Mouse (Mus musculus) gastrocnemius, postnatal 14 days (tissue): ENCODE data around the gene Lrch3. TPM values are rescaled to one million over a fixed set of nuclear protein-coding genes. Genes with fewer than 3 reads are reported as not detected.
"Not testable (repeated sequence)": the region's sequence is repeated elsewhere in the genome, so short reads cannot be mapped to it uniquely, and the experiment has no call there.

Source experiments
- DNase-seq: peaks from one replicate; pipeline ENCODE4 v3.0.0; 2021; ENCODE audit warnings: mixed read lengths
- intact Hi-C: fragments of 180-260 bp; cut with DNase I; formaldehyde crosslinking; loops from one replicate; pipeline ENCODE4 v1.15.1; 2025; ENCODE audit warnings: low total_unique reads
- total RNA-seq, 2 experiments: library from RNA; stranded (reverse); gene quantifications; 2 replicates each; pipeline ENCODE4 v1.2.3; 2021

The Lrch3 gene
- total RNA-seq, 2 experiments from 2014 or later, result 18.1 to 21.7 TPM

- DNase-seq, result no peak
- intact Hi-C loops, result no loop called here
Observed at GRCm38 (mm10) chr16:33036006-33036405, 122.1 kb downstream of the Lrch3 start.

DNA sequence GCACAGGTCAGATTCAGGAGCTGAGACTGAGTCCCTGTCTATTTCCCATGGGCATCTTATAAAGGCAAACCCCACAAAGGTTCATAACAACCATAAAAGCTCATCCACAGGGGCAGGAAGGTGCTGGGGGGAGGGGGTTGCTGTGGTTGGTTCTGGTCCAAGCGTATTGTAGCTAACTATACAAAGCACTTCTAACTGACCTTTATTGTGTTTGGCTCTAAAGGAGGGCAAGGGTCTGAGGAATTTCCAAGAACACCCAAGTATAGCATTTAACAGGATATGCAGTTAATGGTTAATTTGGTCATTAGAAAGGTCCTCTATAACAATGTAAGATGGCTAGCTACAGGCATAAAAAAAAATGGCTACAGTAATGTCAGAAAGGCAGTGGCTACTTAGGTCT is 128.8 kb downstream of the Lrch3 start:
- DNase-seq, result no peak
- intact Hi-C loops, result no loop called here

DNA sequence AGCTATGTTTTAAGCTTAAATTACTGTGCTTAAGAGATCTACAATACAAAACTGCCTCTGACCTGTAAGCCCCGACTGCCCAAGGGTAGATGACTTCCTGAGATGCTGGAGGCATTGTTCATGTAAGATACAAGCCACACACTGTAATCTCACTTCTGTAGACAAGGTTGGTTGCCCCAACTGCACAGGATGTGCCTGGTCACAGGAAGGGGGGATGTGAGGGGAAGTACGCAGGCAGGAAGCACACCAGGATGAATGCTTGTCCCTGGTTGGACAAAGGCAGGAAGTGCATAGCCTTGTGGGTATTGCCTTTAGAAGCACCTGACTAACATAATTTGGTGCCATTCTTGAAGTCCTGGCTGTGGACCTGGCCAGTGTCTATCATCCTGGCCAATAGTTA is 129.4 kb downstream of the Lrch3 start:
- intact Hi-C loops, result no loop called here
- no peak for DNase-seq

- intact Hi-C loops, result no loop called here
- DNase-seq, result no peak
Observed at GRCm38 (mm10) chr16:33048004-33048403, 134.1 kb downstream of the Lrch3 start.

DNA sequence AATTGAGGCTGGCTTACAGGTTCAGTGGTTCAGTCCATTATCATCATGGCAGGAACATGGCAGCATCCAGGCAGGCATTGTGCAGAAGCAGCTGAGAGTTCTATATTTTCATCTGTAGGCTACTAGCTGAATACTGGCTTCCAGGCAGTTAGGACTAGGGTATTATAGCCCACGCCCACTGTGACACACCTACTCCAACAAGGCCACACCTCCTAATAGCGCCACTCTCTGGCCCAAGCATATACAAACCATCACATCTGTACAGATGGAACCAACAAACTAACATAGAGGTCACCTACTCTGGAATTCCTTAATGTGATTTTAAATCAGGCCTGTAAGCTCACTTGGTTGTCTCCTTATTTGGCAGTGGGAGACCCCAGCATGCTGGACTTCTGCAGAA is 134.8 kb downstream of the Lrch3 start:
- DNase-seq, result no peak
- intact Hi-C loops, result no loop called here

DNA sequence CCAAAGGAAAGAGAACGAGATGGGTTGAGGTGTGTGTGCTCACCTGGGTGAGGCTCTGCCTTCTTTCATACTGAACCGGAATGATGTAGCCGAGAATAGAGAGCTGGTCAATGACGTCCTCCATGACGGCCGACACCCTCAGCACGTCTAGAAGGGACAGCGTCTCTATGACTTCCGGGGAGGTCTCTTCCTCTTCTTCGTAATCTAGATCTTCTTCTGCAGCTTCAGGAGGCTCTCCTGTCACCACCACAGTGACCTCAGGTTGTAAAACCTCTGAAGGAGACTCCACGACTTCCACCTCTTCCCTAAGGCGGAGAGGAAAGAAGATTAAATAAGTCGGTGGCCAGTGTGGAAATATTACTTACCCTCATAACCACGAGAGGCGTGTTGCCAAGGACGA is 135.9 kb downstream of the Lrch3 start:
- intact Hi-C loops, result no loop called here
- DNase-seq, result no peak

- intact Hi-C loops, result no loop called here
Observed at GRCm38 (mm10) chr16:33053141-33053540, 139.2 kb downstream of the Lrch3 start.

GRCm38 (mm10) chr16:33054927-33055326 is 141.0 kb downstream of the Lrch3 start:
- intact Hi-C loops, DNase-seq: not testable (repeated sequence)

More at GRCm38 (mm10) chr16:33053141-33053540, 139.2 kb downstream of the Lrch3 start:
- DNase-seq, result no peak

DNA sequence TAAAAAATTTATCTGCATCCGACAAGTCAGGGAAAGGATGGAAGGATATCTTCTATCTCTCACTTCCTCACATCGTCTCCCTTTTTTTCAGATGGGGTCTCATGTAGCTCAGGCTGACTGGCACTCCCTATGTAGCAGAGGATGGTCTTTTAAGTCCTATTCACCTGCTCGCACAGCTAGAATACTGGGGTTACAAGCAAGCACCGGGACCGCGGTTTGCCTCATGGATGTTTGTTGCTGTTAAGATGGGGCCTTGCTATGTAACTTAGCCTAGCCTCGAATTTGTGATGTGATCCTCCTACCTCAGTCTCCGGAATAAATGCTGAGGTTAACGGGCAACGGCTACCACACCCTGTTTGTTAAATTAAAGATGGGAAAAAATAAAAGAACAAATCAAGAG is 141.8 kb downstream of the Lrch3 start:
- DNase-seq, result no peak
- intact Hi-C loops, result no loop called here

DNA sequence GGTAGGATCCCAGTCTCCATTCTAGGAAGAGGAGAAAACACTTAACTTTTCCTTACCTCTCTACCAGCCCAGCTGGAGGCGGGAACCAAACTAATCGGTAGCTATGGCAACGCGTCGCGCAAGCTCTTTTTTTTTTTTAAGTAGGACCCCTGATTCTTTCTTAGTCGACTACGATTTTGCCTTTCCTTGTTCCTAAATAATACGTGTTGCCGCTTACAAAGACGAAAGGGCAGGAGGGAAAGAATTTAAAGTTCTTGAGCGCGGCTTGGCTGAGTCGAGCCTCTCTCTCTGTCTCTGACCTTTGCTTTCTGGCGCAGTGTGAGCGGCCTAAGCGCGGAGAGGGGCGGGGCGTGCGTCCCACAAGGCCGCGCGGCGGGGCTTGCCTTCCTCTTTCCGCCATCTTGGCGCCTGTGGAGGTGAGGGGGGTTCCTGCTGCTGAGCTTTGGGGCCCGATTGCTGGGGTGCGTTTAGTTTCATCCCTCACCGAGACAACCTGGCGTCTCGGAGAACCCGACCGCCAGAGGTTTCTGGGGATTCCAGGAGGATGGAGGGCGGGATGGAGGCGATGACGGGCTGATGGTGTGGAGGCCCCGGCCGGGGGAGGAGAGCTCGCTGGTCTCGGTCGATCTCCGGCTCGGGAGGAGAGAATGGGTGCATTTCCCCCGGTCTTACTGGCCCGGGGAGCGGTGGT is 142.3 kb downstream of the Lrch3 start, which contains the start of the genes Iqcg and Rpl35a:
Gene Iqcg, minus strand, starts transcription at position 124 of the 691 bp plus-strand sequence.
Gene Rpl35a, plus strand, starts transcription at position 359 of the 691 bp plus-strand sequence.
- intact Hi-C loops, result no loop called here
- DNase-seq, result peak; percentile 87

GRCm38 (mm10) chr16:33056786-33057185 is 142.9 kb downstream of the Lrch3 start:
- DNase-seq, result no peak
- intact Hi-C loops, result no loop called here

DNA sequence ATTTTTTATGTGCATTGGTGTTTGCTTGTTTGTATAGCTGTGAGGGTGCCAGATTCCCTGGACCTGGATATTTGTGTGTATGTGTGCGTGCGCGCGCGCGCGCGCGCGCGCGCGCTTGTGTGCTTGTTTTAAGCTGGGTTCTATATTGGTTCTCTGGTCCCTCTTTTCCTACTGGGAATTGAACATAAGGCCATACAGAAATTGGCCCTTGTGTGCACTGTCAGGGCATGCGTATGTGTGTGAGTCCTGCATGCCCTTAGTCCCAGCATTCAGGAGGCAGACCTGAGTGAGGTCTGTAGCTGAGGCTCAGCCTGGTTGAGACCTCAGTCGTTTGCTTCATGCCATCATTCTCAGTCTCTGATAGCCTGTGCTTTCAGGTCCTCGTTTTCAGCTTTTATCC is 144.1 kb downstream of the Lrch3 start:
- DNase-seq, result no peak

DNA sequence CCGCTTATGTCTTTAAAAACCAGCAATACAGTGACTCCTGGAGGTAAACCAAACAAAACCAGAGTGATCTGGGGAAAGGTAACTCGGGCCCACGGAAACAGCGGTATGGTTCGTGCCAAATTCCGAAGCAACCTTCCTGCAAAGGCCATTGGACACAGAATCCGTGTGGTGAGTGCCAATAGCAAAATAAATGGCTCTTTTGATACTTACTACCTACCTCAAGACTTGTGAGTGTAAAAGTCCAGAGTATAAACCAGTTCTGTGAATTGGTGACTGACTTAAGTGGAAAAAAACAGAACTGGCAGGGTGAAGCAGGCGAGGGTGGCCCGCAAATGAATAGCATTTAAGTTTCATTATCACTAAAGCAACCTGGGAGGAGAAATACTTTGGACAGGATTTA is 144.8 kb downstream of the Lrch3 start:
- DNase-seq, intact Hi-C loops: not testable (repeated sequence)

More for the DNA sequence above, 144.1 kb downstream of the Lrch3 start:
- intact Hi-C loops, result no loop called here

GRCm38 (mm10) chr16:33059471-33059870 is 145.6 kb downstream of the Lrch3 start:
- no peak for DNase-seq
- intact Hi-C loops, result no loop called here

GRCm38 (mm10) chr16:33060926-33061325 is 147.0 kb downstream of the Lrch3 start:
- DNase-seq, result no peak
- intact Hi-C loops, result no loop called here

DNA sequence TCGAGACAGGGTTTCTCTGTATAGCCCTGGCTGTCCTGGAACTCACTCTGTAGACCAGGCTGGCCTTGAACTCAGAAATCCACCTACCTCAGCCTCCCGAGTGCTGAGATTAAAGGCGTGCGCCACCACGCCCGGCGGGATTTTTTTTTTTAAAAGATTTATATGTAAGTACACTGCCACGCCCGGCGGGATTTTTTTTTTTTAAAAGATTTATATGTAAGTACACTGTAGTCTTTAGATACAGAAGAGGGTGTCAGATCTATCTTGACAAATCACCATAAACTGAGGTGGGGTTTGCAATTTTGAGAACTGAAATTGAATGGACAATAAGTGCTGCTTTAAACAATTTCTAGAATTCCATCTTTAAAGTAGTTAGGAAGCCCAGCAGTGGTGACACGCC is 147.5 kb downstream of the Lrch3 start:
- no peak for DNase-seq
- intact Hi-C loops, result no loop called here

GRCm38 (mm10) chr16:33062024-33062681 is 148.3 kb downstream of the Lrch3 start, which contains the start of gene Lmln:
Lmln (plus strand) TSS chr16:33062521.
- DNase-seq, result peak; percentile 93
- intact Hi-C loops, result no loop called here

- DNase-seq, result no peak
- intact Hi-C loops, result no loop called here
Observed at GRCm38 (mm10) chr16:33062682-33063131, 148.8 kb downstream of the Lrch3 start.

GRCm38 (mm10) chr16:33063267-33063666 is 149.4 kb downstream of the Lrch3 start:
- DNase-seq, result no peak
- intact Hi-C loops, result no loop called here

DNA sequence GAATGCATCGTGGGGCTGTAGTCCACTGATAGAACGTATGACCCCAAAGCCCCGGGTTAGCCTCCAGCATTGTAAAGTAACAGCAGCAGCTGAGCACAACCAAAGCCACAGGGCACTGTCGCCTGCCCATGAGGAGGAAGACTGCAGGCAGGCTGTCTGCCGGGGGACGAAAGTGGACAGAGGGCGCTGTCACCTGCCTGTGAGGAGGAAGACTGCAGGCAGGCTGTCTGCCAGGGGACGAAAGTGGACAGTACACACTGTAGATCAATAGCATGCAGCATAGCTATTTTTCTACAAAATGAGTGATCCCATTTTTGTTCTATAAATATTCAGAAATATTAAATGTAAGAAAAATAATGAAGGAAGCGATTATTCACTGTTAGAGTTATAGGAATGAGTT is 150.7 kb downstream of the Lrch3 start:
- no peak for DNase-seq
- intact Hi-C loops, result no loop called here
